Mouse (Mus musculus) left cerebral cortex, adult 6 months (tissue): ENCODE data around the gene Vmn1r41. TPM values are rescaled to one million over a fixed set of nuclear protein-coding genes. Genes with fewer than 3 reads are reported as not detected.

Experiments used
- long read RNA-seq, 2 experiments: library from polyadenylated mRNA; unstranded; transcript quantifications; one replicate each; pipeline ENCODE4 v2.0.0; 2019 to 2020
- polyA plus RNA-seq: library from polyadenylated mRNA; unstranded; fragments of <200 nt; fragmentation: Nextera tagmentation; gene quantifications from 2 replicates; pipeline ENCODE4 v1.2.3, GENCODE M21; 2021

The Vmn1r41 gene
- polyA plus RNA-seq, result not detected in 2 replicates
- long read RNA-seq, experiment 1, result 0 reads
- long read RNA-seq, experiment 2, result 0 reads

DNA sequence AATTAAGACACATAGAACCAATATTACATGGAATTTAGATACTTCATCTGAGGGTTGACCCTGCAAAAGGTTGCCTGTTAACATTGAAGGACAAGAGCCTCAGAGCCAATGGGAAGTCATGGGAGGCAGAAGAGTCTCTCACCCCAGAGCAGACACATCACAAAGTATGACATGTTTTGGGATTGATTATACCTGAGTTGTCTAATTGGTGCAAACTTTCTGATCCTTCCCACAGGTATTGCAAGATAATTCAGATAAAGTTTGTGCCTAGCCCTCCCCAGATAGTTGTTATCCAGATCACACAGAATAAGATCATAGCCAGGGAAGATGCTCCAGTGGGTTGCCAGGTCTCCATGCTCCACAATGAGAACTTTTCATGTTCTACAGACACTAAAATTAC lies at the start of gene Vmn1r41:
Vmn1r41 (plus strand) TSS at position 301 of the 400 bp plus-strand sequence.

DNA sequence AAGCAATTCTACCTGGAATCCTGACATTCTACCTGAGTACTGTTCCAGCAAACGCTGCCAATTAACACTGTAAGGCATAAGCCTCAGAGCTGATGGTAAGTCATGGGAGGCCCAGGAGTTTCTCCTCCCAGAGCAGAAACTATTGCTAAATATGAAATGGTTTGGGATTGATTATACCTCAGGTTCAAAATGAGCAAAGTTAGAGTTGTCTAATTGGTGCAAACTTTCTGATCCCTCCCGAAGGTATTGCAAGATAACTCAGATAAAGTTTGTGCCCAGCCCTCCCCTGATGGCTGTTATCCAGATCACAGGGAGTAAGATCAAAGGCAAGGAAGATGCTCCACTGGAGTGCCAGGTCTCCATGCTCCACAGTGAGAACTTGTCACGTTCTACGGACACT lies 33.3 kb upstream of the Vmn1r41 start, which contains the start of gene Vmn1r40:
Vmn1r40 (plus strand) TSS at position 301 of the 400 bp plus-strand sequence.

Other genes with a start within 250 kb of the Vmn1r41 start
- gene Chchd6, start 145.1 kb upstream of the Vmn1r41 start, polyA plus RNA-seq, result 267 and 303 TPM in 2 replicates
- 3.1 and 3.7 TPM in 2 replicates for gene Txnrd3, start 96.8 kb upstream of the Vmn1r41 start, polyA plus RNA-seq
- not detected in 2 replicates for gene Vmn1r40, start 33.2 kb upstream of the Vmn1r41 start, polyA plus RNA-seq
- not detected in 2 replicates for gene Vmn1r42, start 135.6 kb downstream of the Vmn1r41 start, polyA plus RNA-seq
- not detected in 2 replicates for gene Vmn1r43, start 135.6 kb downstream of the Vmn1r41 start, polyA plus RNA-seq
- gene Vmn1r44, start 142.9 kb downstream of the Vmn1r41 start, polyA plus RNA-seq, result not detected in 2 replicates
- not detected in 2 replicates for gene Vmn1r45, start 199.8 kb downstream of the Vmn1r41 start, polyA plus RNA-seq
- gene Vmn1r46, start 228.5 kb downstream of the Vmn1r41 start, polyA plus RNA-seq, result not detected in 2 replicates